Mouse (Mus musculus): ENCODE results near the gene Tnfrsf25.

Tnfrsf25 gene

GRCm38 (mm10) chr4:152115921-152116612 is at the start of gene Tnfrsf25:
Gene Tnfrsf25, plus strand, starts transcription at chr4:152115934.
- DNase-seq (ENCODE audit: low spot score in 2 of 2) = no peak

- DNase-seq (ENCODE audit: low spot score in 2 of 2) = no peak
These were observed 48.5 kb upstream of the Tnfrsf25 start for GRCm38 (mm10) chr4:152067280-152067679.

- no peak for DNase-seq (ENCODE audit: low spot score in 2 of 2)
These were observed 47.5 kb upstream of the Tnfrsf25 start for GRCm38 (mm10) chr4:152068166-152068724.

GRCm38 (mm10) chr4:152069245-152069644 is 46.5 kb upstream of the Tnfrsf25 start:
- no peak for DNase-seq (ENCODE audit: low spot score in 2 of 2)

GRCm38 (mm10) chr4:152070494-152071396 is 45.0 kb upstream of the Tnfrsf25 start:
- DNase-seq (ENCODE audit: low spot score in 2 of 2) = no peak

GRCm38 (mm10) chr4:152072121-152072601 is 43.6 kb upstream of the Tnfrsf25 start, which contains the start of gene Plekhg5:
Gene Plekhg5, plus strand, starts transcription at chr4:152072498.
- peak in 1 of 2 experiments; percentile 39 for DNase-seq (ENCODE audit: low spot score in 2 of 2)

GRCm38 (mm10) chr4:152072655-152073054 is 43.1 kb upstream of the Tnfrsf25 start:
- DNase-seq (ENCODE audit: low spot score in 2 of 2) = no peak

- DNase-seq (ENCODE audit: low spot score in 2 of 2) = no peak
These were observed 42.0 kb upstream of the Tnfrsf25 start for GRCm38 (mm10) chr4:152073715-152074114.

GRCm38 (mm10) chr4:152074548-152074947 is 41.2 kb upstream of the Tnfrsf25 start:
- DNase-seq (ENCODE audit: low spot score in 2 of 2) = no peak

GRCm38 (mm10) chr4:152077191-152077590 is 38.5 kb upstream of the Tnfrsf25 start:
- no peak for DNase-seq (ENCODE audit: low spot score in 2 of 2)

- DNase-seq (ENCODE audit: low spot score in 2 of 2) = no peak
These were observed 37.6 kb upstream of the Tnfrsf25 start for GRCm38 (mm10) chr4:152078105-152078530.

- DNase-seq (ENCODE audit: low spot score in 2 of 2) = no peak
These were observed 36.5 kb upstream of the Tnfrsf25 start for GRCm38 (mm10) chr4:152079261-152079660.

GRCm38 (mm10) chr4:152079931-152080330 is 35.8 kb upstream of the Tnfrsf25 start:
- no peak for DNase-seq (ENCODE audit: low spot score in 2 of 2)

- no peak for DNase-seq (ENCODE audit: low spot score in 2 of 2)
These were observed 32.0 kb upstream of the Tnfrsf25 start for GRCm38 (mm10) chr4:152083611-152084220.

GRCm38 (mm10) chr4:152084616-152085015 is 31.1 kb upstream of the Tnfrsf25 start:
- no peak for DNase-seq (ENCODE audit: low spot score in 2 of 2)

GRCm38 (mm10) chr4:152086505-152087210 is 29.1 kb upstream of the Tnfrsf25 start:
- no peak for DNase-seq (ENCODE audit: low spot score in 2 of 2)

GRCm38 (mm10) chr4:152087211-152088081 is 28.3 kb upstream of the Tnfrsf25 start:
- DNase-seq (ENCODE audit: low spot score in 2 of 2) = no peak

GRCm38 (mm10) chr4:152088133-152088532 is 27.6 kb upstream of the Tnfrsf25 start:
- peak in 1 of 2 experiments; percentile 39 for DNase-seq (ENCODE audit: low spot score in 2 of 2)

- peak; percentile 69 to 80 for DNase-seq (ENCODE audit: low spot score in 2 of 2)
These were observed 27.1 kb upstream of the Tnfrsf25 start for GRCm38 (mm10) chr4:152088556-152089120.

- DNase-seq (ENCODE audit: low spot score in 2 of 2) = no peak
These were observed 25.5 kb upstream of the Tnfrsf25 start for GRCm38 (mm10) chr4:152090191-152090590.

All from frontal cortex, postnatal 14 days (tissue).